Mouse (Mus musculus) ES-Bruce4 (cell line): Measurements from ENCODE around the gene Dync1h1. TPM values are rescaled to one million over a fixed set of nuclear protein-coding genes. Genes with fewer than 3 reads are reported as not detected.

Experiments
- H3K27ac ChIP-seq: 2 replicates; pipeline ENCODE4 v1.5.1; 2012; ENCODE audit warnings: low read length, inconsistent platforms; ENCODE audit not compliant: insufficient read depth
- H3K27me3 ChIP-seq: 2 replicates; pipeline ENCODE4 v1.6.1; 2012; ENCODE audit warnings: mild to moderate bottlenecking, low read length, inconsistent platforms; ENCODE audit not compliant: control insufficient read depth, poor library complexity, insufficient read depth, severe bottlenecking
- H3K36me3 ChIP-seq: 2 replicates; pipeline ENCODE4 v1.6.1; 2012; ENCODE audit warnings: inconsistent platforms, mild to moderate bottlenecking, low read length, moderate library complexity; ENCODE audit not compliant: control insufficient read depth, poor library complexity, insufficient read depth, severe bottlenecking
- H3K4me1 ChIP-seq: one replicate; pipeline ENCODE4 v1.8.1; 2011; ENCODE audit warnings: low read length; ENCODE audit not compliant: control insufficient read depth, insufficient read depth
- H3K4me3 ChIP-seq: 2 replicates; pipeline ENCODE4 v1.5.1; 2011; ENCODE audit warnings: low read depth, mild to moderate bottlenecking, low read length
- H3K9ac ChIP-seq: 2 replicates; pipeline ENCODE4 v1.6.1; 2012; ENCODE audit warnings: low read depth, mild to moderate bottlenecking, inconsistent platforms; ENCODE audit not compliant: poor library complexity, severe bottlenecking
- H3K9me3 ChIP-seq: replicated peaks from 2 replicates; pipeline ENCODE4 v1.6.1; 2012; ENCODE audit warnings: mild to moderate bottlenecking, low read length, inconsistent platforms; ENCODE audit not compliant: control insufficient read depth, poor library complexity, insufficient read depth, severe bottlenecking
- CTCF ChIP-seq: IDR thresholded peaks from one replicate; pipeline ENCODE4 v1.8.1; 2011; ENCODE audit warnings: low read depth, low read length
- EP300 ChIP-seq: IDR thresholded peaks from 2 replicates; pipeline ENCODE4 v1.6.1; 2011; ENCODE audit warnings: low read depth, low read length; ENCODE audit not compliant: insufficient read depth
- POLR2A ChIP-seq: IDR thresholded peaks from one replicate; pipeline ENCODE4 v1.8.1; 2011; ENCODE audit warnings: low read length; ENCODE audit not compliant: insufficient read depth
- polyA plus RNA-seq: library from polyadenylated mRNA; stranded (reverse); fragments of >200 nt; gene quantifications from 2 replicates; pipeline ENCODE4 v1.2.4, GENCODE M21; 2011; ENCODE audit warnings: low read depth; ENCODE audit not compliant: missing spikeins, insufficient read depth, insufficient read length

Gene Dync1h1
- polyA plus RNA-seq, 1 experiment = 145 TPM

GRCm38 (mm10) chr12:110661746-110662145, 60.5 kb downstream of the Dync1h1 start:
- Histone ChIP-seq H3K27me3 (no peaks in the 10 kb centered on the region), H3K9me3 (no peaks in the 10 kb centered on the region), H3K9ac (no peak overlapping the region), H3K27ac (no peak overlapping the region), H3K4me1 (no peaks in the 10 kb centered on the region), H3K36me3 (peaks cover 62% of the 10 kb centered on the region), H3K4me3 (no peak overlapping the region)
- TF ChIP-seq CTCF (no peak), EP300 (no peak), POLR2A (no peak)

DNA sequence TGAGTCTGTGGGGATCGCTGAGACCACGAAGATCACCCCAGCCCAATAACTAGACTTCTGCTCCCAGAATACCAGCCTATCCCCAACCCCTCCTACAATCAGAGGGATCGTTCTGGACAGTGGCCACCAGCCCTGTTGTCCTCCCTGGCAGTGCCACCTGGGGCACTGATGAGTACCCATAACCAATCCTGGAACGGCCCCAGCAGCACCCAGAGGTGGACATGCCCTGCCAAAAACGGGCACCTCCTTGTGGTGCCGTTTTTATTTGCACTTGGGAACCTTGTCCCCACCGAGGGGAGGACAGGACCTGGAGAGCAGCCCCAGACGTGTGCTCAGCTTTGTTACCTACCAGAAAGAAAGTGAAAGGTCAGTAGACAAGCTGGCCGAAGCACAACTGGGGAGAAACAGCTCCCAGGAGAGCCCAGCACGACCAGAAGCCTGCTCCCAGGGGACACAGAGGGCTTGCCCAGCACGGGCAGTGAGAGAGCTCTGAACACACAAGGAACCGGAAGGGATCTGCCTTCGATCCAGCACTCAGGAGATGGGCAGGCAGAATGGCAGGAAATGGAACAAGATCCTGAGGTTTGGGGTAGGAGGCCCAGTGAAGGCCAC, 66.3 kb downstream of the Dync1h1 start:
- Histone ChIP-seq H3K9me3 (no peaks in the 10 kb centered on the region), H3K9ac (no peak overlapping the region), H3K36me3 (peaks cover 23% of the 10 kb centered on the region), H3K4me3 (no peak overlapping the region), H3K27ac (no peak overlapping the region), H3K4me1 (no peaks in the 10 kb centered on the region), H3K27me3 (no peaks in the 10 kb centered on the region)
- no peak for TF ChIP-seq CTCF
- no peak for TF ChIP-seq POLR2A
- TF ChIP-seq EP300 = no peak

DNA sequence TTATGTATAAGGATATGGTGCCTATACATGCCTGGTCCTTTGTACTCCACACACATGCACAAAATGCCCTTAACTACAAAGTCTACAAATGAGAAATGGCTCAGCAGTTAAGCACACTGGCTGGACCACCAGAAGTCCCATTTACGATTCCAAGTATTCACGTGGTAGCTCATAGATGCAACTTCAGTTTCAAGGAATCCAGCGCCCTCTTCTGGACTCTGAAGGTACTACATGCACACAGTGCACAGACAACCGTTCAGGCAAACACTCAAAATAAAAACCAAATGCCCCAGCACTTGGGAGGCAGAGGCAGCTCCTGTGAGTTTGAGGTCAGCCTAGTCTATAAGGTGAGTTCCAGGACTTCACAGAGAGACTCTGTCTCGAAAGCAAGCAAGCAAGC, 73.0 kb downstream of the Dync1h1 start:
- Histone ChIP-seq H3K4me1 (peaks cover 3% of the 10 kb centered on the region), H3K9ac (no peak overlapping the region), H3K27ac (no peak overlapping the region), H3K27me3 (no peaks in the 10 kb centered on the region), H3K36me3 (no peaks in the 10 kb centered on the region), H3K9me3 (no peaks in the 10 kb centered on the region), H3K4me3 (no peak overlapping the region)
- TF ChIP-seq CTCF = peak; percentile 29
- TF ChIP-seq POLR2A = no peak

DNA sequence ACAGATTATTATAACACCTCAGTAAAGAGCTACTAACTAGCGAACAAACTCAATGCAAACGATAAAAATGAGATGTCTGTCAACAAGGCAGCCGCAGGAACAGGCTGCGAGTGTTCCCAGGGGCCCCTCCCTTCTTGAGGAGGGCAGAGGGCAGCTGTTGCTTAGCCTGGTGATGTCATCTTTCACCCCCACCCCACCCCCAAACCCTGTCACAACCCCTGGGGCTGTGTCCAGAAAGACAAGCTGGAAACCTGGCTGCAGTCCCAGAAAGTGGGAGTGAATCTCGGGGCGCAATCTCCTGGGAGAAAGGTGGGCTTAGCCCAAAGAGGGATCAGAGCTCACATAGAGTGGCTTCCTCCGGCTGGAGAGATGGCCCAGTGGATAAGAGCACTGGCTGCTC, 79.9 kb downstream of the Dync1h1 start:
- Histone ChIP-seq H3K27ac (no peak overlapping the region), H3K4me3 (no peak overlapping the region), H3K36me3 (no peaks in the 10 kb centered on the region), H3K9me3 (no peaks in the 10 kb centered on the region), H3K27me3 (no peaks in the 10 kb centered on the region), H3K9ac (no peak overlapping the region), H3K4me1 (peaks cover 3% of the 10 kb centered on the region)
- TF ChIP-seq EP300 (no peak), CTCF (no peak), POLR2A (no peak)

- Histone ChIP-seq H3K27me3 (no peaks in the 10 kb centered on the region), H3K4me3 (no peak overlapping the region), H3K4me1 (peaks cover 3% of the 10 kb centered on the region), H3K9ac (no peak overlapping the region), H3K36me3 (no peaks in the 10 kb centered on the region), H3K27ac (no peak overlapping the region), H3K9me3 (no peaks in the 10 kb centered on the region)
- TF ChIP-seq POLR2A (no peak), CTCF (no peak)
Measured at GRCm38 (mm10) chr12:110681878-110682277, 80.6 kb downstream of the Dync1h1 start.

- Histone ChIP-seq H3K4me1 (peaks cover 3% of the 10 kb centered on the region), H3K4me3 (no peak within 1 kb of the TSS), H3K36me3 (no peaks in the 10 kb centered on the region), H3K9ac (no peak within 1 kb of the TSS), H3K9me3 (no peaks in the 10 kb centered on the region), H3K27me3 (no peaks in the 10 kb centered on the region), H3K27ac (no peak within 1 kb of the TSS)
- TF ChIP-seq EP300 (no peak), POLR2A (no peak), CTCF (no peak)
Measured at GRCm38 (mm10) chr12:110682561-110683299, 81.5 kb downstream of the Dync1h1 start, which contains the start of gene 1700001K19Rik. 1700001K19Rik (minus strand) TSS chr12:110682619.
